Mouse (Mus musculus): ENCODE results near the gene Aco1. TPM values are rescaled to one million over a fixed set of nuclear protein-coding genes. Genes with fewer than 3 reads are reported as not detected.
A peak's percentile ranks its signal among the peaks of the same experiment; 100 is the strongest.

Gene Aco1
- polyA plus RNA-seq, 1 experiment from 2014 or later, result 72.8 TPM

DNA sequence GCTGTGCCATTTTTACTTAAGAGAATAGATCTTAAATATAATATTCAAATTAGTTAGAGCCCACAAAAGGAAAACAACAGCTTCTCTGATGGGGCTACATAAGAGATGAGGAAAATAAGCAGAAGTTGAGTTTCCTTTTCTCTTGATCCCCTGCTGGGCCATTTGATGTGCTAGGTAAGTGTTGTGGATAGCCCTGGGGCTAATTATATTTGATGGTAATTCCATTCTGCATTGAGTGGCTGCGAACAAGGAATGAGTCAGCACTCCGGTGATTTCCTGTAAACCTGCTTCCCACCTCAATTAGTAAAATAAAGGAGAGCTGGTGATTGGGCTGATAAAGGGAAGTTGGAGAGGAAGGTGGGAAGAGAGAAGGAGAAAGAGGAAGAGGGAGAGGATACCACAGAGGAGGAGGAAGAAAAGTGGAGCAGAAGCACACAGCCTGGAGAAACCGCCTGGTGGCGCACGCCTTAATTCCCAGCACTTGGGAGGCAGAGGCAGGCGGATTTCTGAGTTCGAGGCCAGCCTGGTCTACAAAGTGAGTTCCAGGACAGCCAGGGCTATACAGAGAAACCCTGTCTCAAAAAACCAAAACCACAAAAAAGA lies 90.3 kb downstream of the Aco1 start:
- no peak overlapping the region for H3K9ac ChIP-seq (ENCODE audit: low read depth, low read length)
- no peaks in the 10 kb centered on the region for H3K27me3 ChIP-seq (ENCODE audit: control insufficient read depth, insufficient read depth, low read length)
- no peak for ATAC-seq (ENCODE audit: low FRiP score, low TSS enrichment)
- H3K36me3 ChIP-seq (ENCODE audit: control insufficient read depth, insufficient read depth, low read length), result no peaks in the 10 kb centered on the region
- H3K4me1 ChIP-seq (ENCODE audit: control insufficient read depth, insufficient read depth, low read length), result no peaks in the 10 kb centered on the region
- no peak overlapping the region for H3K4me3 ChIP-seq (ENCODE audit: low read length)
- H3K9me3 ChIP-seq (ENCODE audit: control insufficient read depth, low read length), result no peaks in the 10 kb centered on the region
- no peak overlapping the region for H3K4me2 ChIP-seq (replicated peaks; ENCODE audit: low read depth, low read length)
- H3K27ac ChIP-seq (ENCODE audit: low read depth, low read length), result no peak overlapping the region
- 88% methylated on average over 7 of the region's 7 CpGs for WGBS

DNA sequence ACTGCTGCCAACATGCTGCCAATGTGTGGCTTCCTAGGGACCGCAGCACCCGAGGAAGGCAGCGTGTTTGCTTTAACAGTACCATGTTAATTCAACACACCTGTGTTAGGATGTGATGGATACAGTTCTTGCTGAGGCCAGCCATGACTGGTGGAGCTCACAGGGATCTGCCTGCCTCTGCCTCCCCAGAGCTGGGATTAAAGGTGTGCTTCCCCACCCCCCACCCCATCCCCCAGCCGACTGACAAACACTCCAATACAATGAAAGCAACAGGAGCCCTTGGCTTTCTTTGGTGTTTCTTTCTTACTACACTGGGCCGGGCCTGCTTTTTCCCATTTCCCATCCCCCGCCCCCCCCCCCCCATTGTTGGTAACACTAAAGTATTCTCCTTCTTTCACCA lies 91.4 kb downstream of the Aco1 start:
- Histone ChIP-seq H3K27me3 (ENCODE audit: control insufficient read depth, insufficient read depth, low read length) (no peaks in the 10 kb centered on the region), H3K9ac (ENCODE audit: low read depth, low read length) (no peak overlapping the region), H3K4me1 (ENCODE audit: control insufficient read depth, insufficient read depth, low read length) (0 out of 2 replicates have a peak, but pooled peaks cover 4% of the 10 kb centered on the region), H3K4me3 (ENCODE audit: low read length) (no peak overlapping the region), H3K27ac (ENCODE audit: low read depth, low read length) (no peak overlapping the region), H3K36me3 (ENCODE audit: control insufficient read depth, insufficient read depth, low read length) (no peaks in the 10 kb centered on the region), H3K9me3 (ENCODE audit: control insufficient read depth, low read length) (no peaks in the 10 kb centered on the region), H3K4me2 (replicated peaks; ENCODE audit: low read depth, low read length) (no peak overlapping the region)
- 78% methylated on average over 6 of the region's 6 CpGs for WGBS
- no peak for ATAC-seq (ENCODE audit: low FRiP score, low TSS enrichment)

DNA sequence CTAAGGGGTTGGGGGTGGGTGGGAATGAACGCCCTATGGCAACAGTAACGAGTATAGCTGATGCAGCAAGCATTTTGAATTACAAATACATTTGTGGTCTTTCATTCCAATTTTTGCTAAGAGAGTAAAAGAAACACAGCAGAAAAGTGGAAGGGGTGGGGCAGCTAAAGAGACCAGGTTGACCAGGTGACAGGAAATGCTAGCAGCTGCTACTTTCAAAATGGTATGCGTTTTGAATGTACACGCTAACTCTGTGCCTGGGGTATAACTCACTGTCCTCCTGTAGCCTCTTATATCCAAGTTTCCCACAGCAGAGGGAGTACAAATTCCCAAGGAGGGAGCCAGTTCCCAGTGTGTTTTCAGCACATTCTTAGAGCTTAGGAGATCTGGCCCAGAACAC lies 93.9 kb downstream of the Aco1 start:
- no peak overlapping the region for H3K4me2 ChIP-seq (replicated peaks; ENCODE audit: low read depth, low read length)
- H3K27ac ChIP-seq (ENCODE audit: low read depth, low read length), result no peak overlapping the region
- H3K9me3 ChIP-seq (ENCODE audit: control insufficient read depth, low read length), result no peaks in the 10 kb centered on the region
- no peaks in the 10 kb centered on the region for H3K27me3 ChIP-seq (ENCODE audit: control insufficient read depth, insufficient read depth, low read length)
- H3K9ac ChIP-seq (ENCODE audit: low read depth, low read length), result no peak overlapping the region
- 0 out of 2 replicates have a peak, but pooled peaks cover 4% of the 10 kb centered on the region for H3K4me1 ChIP-seq (ENCODE audit: control insufficient read depth, insufficient read depth, low read length)
- WGBS, result 85% methylated on average over 4 of the region's 4 CpGs
- H3K36me3 ChIP-seq (ENCODE audit: control insufficient read depth, insufficient read depth, low read length), result no peaks in the 10 kb centered on the region
- H3K4me3 ChIP-seq (ENCODE audit: low read length), result no peak overlapping the region
- ATAC-seq (ENCODE audit: low FRiP score, low TSS enrichment), result no peak

DNA sequence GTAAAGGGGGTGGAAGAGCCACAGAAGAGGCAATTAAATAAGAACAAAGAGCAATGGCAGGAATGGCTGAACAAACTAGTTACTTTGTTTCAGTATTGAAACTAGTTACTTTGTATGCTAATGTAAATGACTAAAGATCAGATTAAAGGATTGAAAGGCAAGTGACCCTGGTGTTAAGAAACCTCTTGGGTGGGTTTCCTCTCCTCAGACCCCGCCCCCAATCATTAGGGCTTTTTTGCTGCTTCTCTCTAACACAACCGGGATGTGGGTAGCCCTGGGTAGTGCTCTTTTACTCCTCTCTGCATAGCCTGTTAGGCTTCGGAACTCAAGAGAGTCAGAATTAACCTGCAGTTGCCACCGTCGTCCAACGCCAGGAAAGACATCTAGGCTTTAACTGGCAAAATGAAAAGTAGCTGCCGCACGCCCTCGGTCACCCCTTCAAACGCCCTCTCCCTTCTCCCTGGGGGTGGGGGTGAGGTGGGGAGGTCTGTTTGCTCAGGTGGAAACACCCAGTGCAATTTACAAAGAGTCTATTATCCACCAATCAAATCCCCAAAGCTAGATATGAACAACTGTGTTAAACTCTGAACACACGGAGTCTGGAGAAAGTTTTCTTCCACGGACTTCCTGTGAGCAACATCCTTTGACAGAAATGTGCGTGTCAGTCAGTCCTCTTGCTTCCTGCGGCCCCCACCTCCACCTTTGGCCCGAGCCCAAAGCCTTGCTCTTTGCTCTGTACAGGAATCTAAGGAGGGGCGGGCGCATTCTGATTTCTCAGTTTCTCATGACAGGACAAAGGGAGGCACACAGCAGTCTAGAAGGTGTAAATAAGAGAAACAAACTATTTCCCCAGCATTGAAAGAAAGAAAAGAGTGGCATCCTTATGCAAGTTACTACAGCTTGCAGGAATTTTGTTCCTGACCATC lies 95.9 kb downstream of the Aco1 start:
- Histone ChIP-seq H3K4me2 (replicated peaks; ENCODE audit: low read depth, low read length) (peak overlapping the region; percentile 84), H3K9ac (ENCODE audit: low read depth, low read length) (peak overlapping the region; percentile 63; the same call in 1 of the 2 replicates), H3K27ac (ENCODE audit: low read depth, low read length) (peak overlapping the region; percentile 53; the same call in 1 of the 2 replicates), H3K4me1 (ENCODE audit: control insufficient read depth, insufficient read depth, low read length) (0 out of 2 replicates have a peak, but pooled peaks cover 4% of the 10 kb centered on the region), H3K27me3 (ENCODE audit: control insufficient read depth, insufficient read depth, low read length) (no peaks in the 10 kb centered on the region), H3K36me3 (ENCODE audit: control insufficient read depth, insufficient read depth, low read length) (no peaks in the 10 kb centered on the region), H3K4me3 (ENCODE audit: low read length) (peak overlapping the region; percentile 62), H3K9me3 (ENCODE audit: control insufficient read depth, low read length) (no peaks in the 10 kb centered on the region)
- peak; percentile 61 for ATAC-seq (ENCODE audit: low FRiP score, low TSS enrichment)
- 2% methylated on average over 17 of the region's 17 CpGs for WGBS

DNA sequence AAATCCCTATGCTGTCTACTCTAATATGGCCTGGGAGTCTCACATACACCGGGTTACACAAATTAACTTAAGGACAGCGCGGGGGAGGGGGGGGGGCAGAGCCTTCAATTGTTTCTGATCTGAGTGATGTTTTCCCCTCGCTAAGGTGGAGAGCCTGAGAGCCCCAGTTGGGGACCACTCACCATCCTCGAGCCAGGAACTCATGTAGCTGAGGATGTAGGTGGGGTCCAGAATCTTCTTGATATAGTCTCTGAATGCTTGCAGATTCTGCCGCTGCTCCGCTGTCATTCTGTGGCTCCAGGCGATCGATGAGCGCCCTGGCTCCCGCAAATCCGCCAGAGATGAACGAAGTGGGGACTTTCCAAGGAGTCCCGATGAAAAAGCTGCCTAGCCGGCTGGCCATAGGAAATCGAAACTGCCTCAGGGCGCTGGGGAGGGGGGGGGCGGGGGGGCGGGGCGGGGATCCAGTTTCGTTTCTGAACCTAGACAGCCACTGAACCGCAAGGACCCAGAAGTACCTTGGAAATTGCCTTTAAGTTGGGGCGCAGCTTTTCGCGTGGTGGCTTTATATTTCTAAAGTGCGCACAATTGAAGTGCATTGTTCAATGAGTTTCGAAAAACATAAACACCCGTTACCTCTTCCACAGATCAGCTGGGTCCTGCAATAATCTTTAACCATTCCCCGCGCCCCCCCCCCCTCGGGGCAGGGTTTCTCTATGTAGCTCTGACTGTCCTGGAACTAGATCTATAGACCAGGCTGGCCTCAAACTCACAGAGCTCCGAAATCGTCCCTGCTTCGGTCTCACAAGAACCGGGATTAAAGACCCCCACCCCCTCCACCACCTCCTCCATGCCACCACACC lies 96.8 kb downstream of the Aco1 start, which contains the start of gene Ddx58:
Gene Ddx58, minus strand, starts transcription at position 420 of the 863 bp plus-strand sequence.
- Histone ChIP-seq H3K9ac (ENCODE audit: low read depth, low read length) (peak within 1 kb of the TSS; percentile 63), H3K4me2 (replicated peaks; ENCODE audit: low read depth, low read length) (peak within 1 kb of the TSS; percentile 84), H3K27ac (ENCODE audit: low read depth, low read length) (peak within 1 kb of the TSS; percentile 53; the same call in 1 of the 2 replicates), H3K9me3 (ENCODE audit: control insufficient read depth, low read length) (no peaks in the 10 kb centered on the region), H3K36me3 (ENCODE audit: control insufficient read depth, insufficient read depth, low read length) (no peaks in the 10 kb centered on the region), H3K4me3 (ENCODE audit: low read length) (peak within 1 kb of the TSS; percentile 62), H3K27me3 (ENCODE audit: control insufficient read depth, insufficient read depth, low read length) (no peaks in the 10 kb centered on the region), H3K4me1 (ENCODE audit: control insufficient read depth, insufficient read depth, low read length) (0 out of 2 replicates have a peak, but pooled peaks cover 4% of the 10 kb centered on the region)
- WGBS, result 1% methylated on average over 32 of the region's 35 CpGs
- peak; percentile 64; the same call in 1 of the 2 replicates for ATAC-seq (ENCODE audit: low FRiP score, low TSS enrichment)

DNA sequence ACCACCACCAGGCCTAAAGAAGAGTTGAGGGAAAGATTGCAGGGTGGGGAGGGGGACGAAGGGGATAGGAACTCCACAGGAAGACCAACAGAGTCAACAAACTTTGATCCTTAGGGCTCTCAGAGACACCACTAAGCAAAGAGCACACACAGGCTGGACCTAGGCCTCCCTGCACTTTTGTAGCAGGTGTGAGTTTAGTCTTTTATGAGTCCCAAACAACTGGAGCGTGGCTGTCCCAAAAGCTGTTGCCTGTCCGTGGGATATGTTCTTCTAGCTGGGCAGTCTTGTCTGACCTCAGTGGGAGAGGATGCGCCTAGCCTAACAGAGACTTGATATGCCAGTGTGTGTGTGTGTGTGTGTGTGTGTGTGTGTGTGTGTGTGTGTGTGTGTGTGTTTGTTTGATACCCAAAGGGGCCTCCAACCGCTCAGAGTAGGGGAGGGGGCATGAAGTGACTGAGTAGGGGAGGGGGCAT lies 97.4 kb downstream of the Aco1 start:
- Histone ChIP-seq H3K36me3 (ENCODE audit: control insufficient read depth, insufficient read depth, low read length) (no peaks in the 10 kb centered on the region), H3K27ac (ENCODE audit: low read depth, low read length) (no peak overlapping the region), H3K9ac (ENCODE audit: low read depth, low read length) (no peak overlapping the region), H3K27me3 (ENCODE audit: control insufficient read depth, insufficient read depth, low read length) (no peaks in the 10 kb centered on the region), H3K9me3 (ENCODE audit: control insufficient read depth, low read length) (no peaks in the 10 kb centered on the region), H3K4me3 (ENCODE audit: low read length) (peak overlapping the region; percentile 62), H3K4me1 (ENCODE audit: control insufficient read depth, insufficient read depth, low read length) (0 out of 2 replicates have a peak, but pooled peaks cover 4% of the 10 kb centered on the region), H3K4me2 (replicated peaks; ENCODE audit: low read depth, low read length) (peak overlapping the region; percentile 84)
- peak; percentile 76 for ATAC-seq (ENCODE audit: low FRiP score, low TSS enrichment)
- 24% methylated on average over 5 of the region's 5 CpGs for WGBS

DNA sequence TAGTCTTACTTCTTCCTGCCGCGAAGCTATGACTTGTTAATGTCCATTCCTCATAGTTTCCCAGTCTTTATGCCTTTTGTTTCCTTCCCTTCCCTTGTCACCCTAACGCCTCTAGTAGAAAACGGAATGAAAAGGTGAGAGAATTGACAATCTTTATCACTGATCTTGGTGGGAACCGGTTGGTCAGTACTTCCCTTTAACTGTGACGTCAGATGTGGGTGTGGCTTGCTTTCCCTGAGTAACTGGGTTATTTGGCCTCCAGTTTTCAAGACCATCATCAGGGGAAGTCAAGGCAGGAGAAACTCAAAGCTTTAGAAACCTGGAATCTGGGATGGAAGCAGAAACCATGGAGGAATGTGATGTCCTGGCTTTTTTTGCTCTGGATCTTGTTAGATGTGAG lies 99.0 kb downstream of the Aco1 start:
- no peak overlapping the region for H3K4me2 ChIP-seq (replicated peaks; ENCODE audit: low read depth, low read length)
- ATAC-seq (ENCODE audit: low FRiP score, low TSS enrichment), result no peak
- H3K36me3 ChIP-seq (ENCODE audit: control insufficient read depth, insufficient read depth, low read length), result no peaks in the 10 kb centered on the region
- 52% methylated on average over 6 of the region's 6 CpGs for WGBS
- no peak overlapping the region for H3K9ac ChIP-seq (ENCODE audit: low read depth, low read length)
- no peaks in the 10 kb centered on the region for H3K9me3 ChIP-seq (ENCODE audit: control insufficient read depth, low read length)
- H3K4me1 ChIP-seq (ENCODE audit: control insufficient read depth, insufficient read depth, low read length), result 0 out of 2 replicates have a peak, but pooled peaks cover 4% of the 10 kb centered on the region
- H3K27me3 ChIP-seq (ENCODE audit: control insufficient read depth, insufficient read depth, low read length), result no peaks in the 10 kb centered on the region
- no peak overlapping the region for H3K27ac ChIP-seq (ENCODE audit: low read depth, low read length)
- no peak overlapping the region for H3K4me3 ChIP-seq (ENCODE audit: low read length)

DNA sequence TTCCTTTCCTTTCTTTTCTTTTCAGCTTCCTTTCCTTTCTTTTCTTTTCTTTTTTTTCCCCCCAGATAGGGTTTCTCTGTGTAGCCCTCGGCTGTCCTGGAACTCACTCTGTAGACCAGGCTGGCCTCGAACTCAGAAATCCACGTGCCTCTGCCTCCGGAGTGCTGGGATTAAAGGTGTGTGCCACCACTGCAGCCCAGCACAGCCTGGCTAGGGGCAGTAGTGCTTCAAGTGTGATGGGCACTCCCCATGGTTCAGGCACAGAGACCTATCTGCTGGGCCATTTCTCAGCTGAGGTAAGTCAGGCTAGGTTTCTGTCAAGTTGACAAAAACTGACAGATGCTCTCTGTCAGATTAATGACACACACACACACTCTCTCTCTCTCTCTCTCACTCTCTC lies 100.1 kb downstream of the Aco1 start:
- 91% methylated on average over 4 of the region's 4 CpGs for WGBS
- no peak overlapping the region for H3K4me3 ChIP-seq (ENCODE audit: low read length)
- no peaks in the 10 kb centered on the region for H3K36me3 ChIP-seq (ENCODE audit: control insufficient read depth, insufficient read depth, low read length)
- no peak overlapping the region for H3K27ac ChIP-seq (ENCODE audit: low read depth, low read length)
- H3K27me3 ChIP-seq (ENCODE audit: control insufficient read depth, insufficient read depth, low read length), result no peaks in the 10 kb centered on the region
- no peak overlapping the region for H3K4me2 ChIP-seq (replicated peaks; ENCODE audit: low read depth, low read length)
- no peaks in the 10 kb centered on the region for H3K9me3 ChIP-seq (ENCODE audit: control insufficient read depth, low read length)
- ATAC-seq (ENCODE audit: low FRiP score, low TSS enrichment), result no peak
- H3K9ac ChIP-seq (ENCODE audit: low read depth, low read length), result no peak overlapping the region
- H3K4me1 ChIP-seq (ENCODE audit: control insufficient read depth, insufficient read depth, low read length), result 0 out of 2 replicates have a peak, but pooled peaks cover 4% of the 10 kb centered on the region

Measured in kidney, embryonic 14.5 days (tissue).